Mouse (Mus musculus) lung, embryonic 15.5 days (tissue): ENCODE measurements around the gene Slc37a3. TPM values are rescaled to one million over a fixed set of nuclear protein-coding genes. Genes with fewer than 3 reads are reported as not detected.

ENCODE experiments used
- ATAC-seq: fragments of 200-750 bp; cut with Nextera tagmentation; 2 replicates; pipeline ENCODE4 v1.8.0; 2017; ENCODE audit warnings: moderate number of reproducible peaks, borderline replicate concordance; ENCODE audit not compliant: low FRiP score, low TSS enrichment; ENCODE audit errors: extremely low read depth
- H3K27ac ChIP-seq: fragments of 300-500 bp; sonication (generic); 2 replicates; pipeline ENCODE4 v1.5.1; 2015; ENCODE audit warnings: moderate library complexity, mild to moderate bottlenecking, inconsistent platforms
- H3K27me3 ChIP-seq: fragments of 300-500 bp; sonication (generic); 2 replicates; pipeline ENCODE4 v1.6.1; 2015; ENCODE audit warnings: inconsistent platforms
- H3K36me3 ChIP-seq: fragments of 300-500 bp; sonication (generic); 2 replicates; pipeline ENCODE4 v1.6.1; 2015; ENCODE audit warnings: inconsistent platforms
- H3K4me1 ChIP-seq: fragments of 300-500 bp; sonication (generic); 2 replicates; pipeline ENCODE4 v1.6.1; 2015; ENCODE audit warnings: inconsistent platforms
- H3K4me2 ChIP-seq: fragments of 300-500 bp; sonication (generic); 2 replicates; pipeline ENCODE4 v1.6.1; 2015; ENCODE audit warnings: inconsistent platforms, mild to moderate bottlenecking, moderate library complexity
- H3K4me3 ChIP-seq: fragments of 300-500 bp; sonication (generic); 2 replicates; pipeline ENCODE4 v1.5.1; 2015; ENCODE audit warnings: mild to moderate bottlenecking, inconsistent platforms
- H3K9ac ChIP-seq: fragments of 300-500 bp; sonication (generic); 2 replicates; pipeline ENCODE4 v1.6.1; 2015; ENCODE audit warnings: inconsistent platforms
- H3K9me3 ChIP-seq: fragments of 300-500 bp; sonication (generic); 2 replicates; pipeline ENCODE4 v1.6.1; 2016; ENCODE audit warnings: inconsistent platforms
- WGBS: fragments of 180-500 bp; shearing (Covaris S2); methylation state at CpG from one replicate; pipeline ENCODE4 v1.1.7; 2015; 5-methylcytosine and 5-hydroxymethylcytosine counted together
- polyA plus RNA-seq: library from polyadenylated mRNA; unstranded; fragments of >200 nt; fragmentation: Nextera tagmentation; extraction: Ambion mirVana; gene quantifications from 2 replicates; pipeline ENCODE4 v1.2.1, GENCODE M21; 2015

Gene Slc37a3
- polyA plus RNA-seq, 1 experiment from 2014 or later = 41.5 TPM

GRCm38 (mm10) chr6:39316089-39316488, 61.4 kb downstream of the Slc37a3 start:
- Histone ChIP-seq H3K4me2 (no peak overlapping the region), H3K4me1 (no peaks in the 10 kb centered on the region), H3K9ac (no peak overlapping the region), H3K27me3 (no peaks in the 10 kb centered on the region), H3K9me3 (no peaks in the 10 kb centered on the region), H3K4me3 (no peak overlapping the region), H3K36me3 (no peaks in the 10 kb centered on the region), H3K27ac (no peak overlapping the region)
- 77% methylated on average over 6 of the region's 6 CpGs for WGBS
- ATAC-seq = no peak

DNA sequence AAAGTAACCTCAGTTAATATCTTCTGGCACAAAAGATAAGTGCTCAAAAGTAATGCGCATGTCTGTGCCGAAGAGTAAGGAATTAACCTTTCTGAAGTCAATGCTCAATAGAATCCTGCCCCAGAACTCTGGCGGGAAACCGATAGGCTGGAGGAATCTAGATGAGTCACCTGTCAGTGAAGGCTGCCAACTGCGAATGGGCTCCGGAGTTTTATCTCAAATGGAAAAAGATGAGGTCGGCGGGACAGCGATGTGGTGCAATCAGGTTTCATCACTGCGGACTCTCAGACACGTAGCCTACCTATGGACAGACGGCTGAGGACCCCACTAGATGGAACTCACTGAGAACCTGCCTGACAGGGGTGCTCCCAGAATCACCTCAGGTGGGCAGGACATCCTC, 63.0 kb downstream of the Slc37a3 start:
- Histone ChIP-seq H3K36me3 (no peaks in the 10 kb centered on the region), H3K9me3 (no peaks in the 10 kb centered on the region), H3K9ac (no peak overlapping the region), H3K27ac (no peak overlapping the region), H3K27me3 (no peaks in the 10 kb centered on the region), H3K4me1 (no peaks in the 10 kb centered on the region), H3K4me3 (no peak overlapping the region), H3K4me2 (no peak overlapping the region)
- 77% methylated on average over 12 of the region's 12 CpGs for WGBS
- no peak for ATAC-seq

GRCm38 (mm10) chr6:39311786-39312185, 65.7 kb downstream of the Slc37a3 start:
- no peaks in the 10 kb centered on the region for H3K9me3 ChIP-seq

GRCm38 (mm10) chr6:39304371-39304874, 73.1 kb downstream of the Slc37a3 start:
- Histone ChIP-seq H3K27ac (no peak overlapping the region), H3K9ac (no peak overlapping the region), H3K4me1 (0 out of 2 replicates have a peak, but pooled peaks cover 3% of the 10 kb centered on the region), H3K36me3 (no peaks in the 10 kb centered on the region), H3K9me3 (no peaks in the 10 kb centered on the region), H3K4me2 (no peak overlapping the region), H3K27me3 (no peaks in the 10 kb centered on the region), H3K4me3 (no peak overlapping the region)
- 58% methylated on average over 6 of the region's 6 CpGs for WGBS
- no peak for ATAC-seq

More at GRCm38 (mm10) chr6:39311786-39312185, 65.7 kb downstream of the Slc37a3 start:
- no peaks in the 10 kb centered on the region for H3K36me3 ChIP-seq
- H3K9ac ChIP-seq = no peak overlapping the region
- no peak overlapping the region for H3K27ac ChIP-seq
- H3K4me2 ChIP-seq = no peak overlapping the region
- no peak overlapping the region for H3K4me3 ChIP-seq
- ATAC-seq = no peak
- H3K27me3 ChIP-seq = no peaks in the 10 kb centered on the region
- H3K4me1 ChIP-seq = no peaks in the 10 kb centered on the region
- WGBS = 85% methylated on average over 3 of the region's 3 CpGs

- Histone ChIP-seq H3K36me3 (no peaks in the 10 kb centered on the region), H3K4me3 (no peak overlapping the region), H3K27ac (no peak overlapping the region), H3K4me1 (0 out of 2 replicates have a peak, but pooled peaks cover 3% of the 10 kb centered on the region), H3K4me2 (no peak overlapping the region), H3K9ac (no peak overlapping the region), H3K9me3 (no peaks in the 10 kb centered on the region), H3K27me3 (no peaks in the 10 kb centered on the region)
- ATAC-seq = no peak
- WGBS = 79% methylated on average over 3 of the region's 3 CpGs
Observed at GRCm38 (mm10) chr6:39301484-39301883, 76.0 kb downstream of the Slc37a3 start.

DNA sequence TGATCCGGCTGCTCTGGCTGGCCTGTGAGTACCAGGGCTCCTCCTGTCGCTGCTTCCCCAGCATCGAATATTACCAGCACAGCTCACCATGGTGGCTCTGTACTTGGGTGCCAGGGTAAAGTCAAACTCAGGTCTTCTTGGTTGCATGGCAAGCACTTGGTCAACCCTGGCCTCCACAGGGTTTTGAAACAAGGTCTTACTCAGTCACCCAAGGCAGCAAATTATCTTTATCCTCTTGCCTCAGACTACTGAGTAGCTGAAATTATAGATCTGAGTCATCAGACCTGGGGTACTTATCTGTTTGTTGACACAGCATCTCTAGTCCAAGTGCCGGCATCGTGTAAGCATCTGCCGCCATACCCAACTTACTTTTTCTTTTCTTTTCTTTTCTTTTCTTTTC, 80.4 kb downstream of the Slc37a3 start:
- Histone ChIP-seq H3K36me3 (no peaks in the 10 kb centered on the region), H3K27ac (no peak overlapping the region), H3K4me1 (0 out of 2 replicates have a peak, but pooled peaks cover 5% of the 10 kb centered on the region), H3K27me3 (no peaks in the 10 kb centered on the region), H3K4me2 (no peak overlapping the region), H3K4me3 (no peak overlapping the region), H3K9ac (no peak overlapping the region), H3K9me3 (no peaks in the 10 kb centered on the region)
- no peak for ATAC-seq
- 90% methylated on average over 6 of the region's 6 CpGs for WGBS

GRCm38 (mm10) chr6:39296474-39296873, 81.0 kb downstream of the Slc37a3 start:
- H3K4me2 ChIP-seq = no peak overlapping the region
- WGBS = 69% methylated on average over 4 of the region's 4 CpGs
- H3K36me3 ChIP-seq = no peaks in the 10 kb centered on the region
- no peak overlapping the region for H3K9ac ChIP-seq
- no peak overlapping the region for H3K4me3 ChIP-seq
- H3K27ac ChIP-seq = no peak overlapping the region
- 0 out of 2 replicates have a peak, but pooled peaks cover 5% of the 10 kb centered on the region for H3K4me1 ChIP-seq
- no peaks in the 10 kb centered on the region for H3K9me3 ChIP-seq
- H3K27me3 ChIP-seq = no peaks in the 10 kb centered on the region
- no peak for ATAC-seq

- Histone ChIP-seq H3K4me3 (no peak overlapping the region), H3K4me1 (0 out of 2 replicates have a peak, but pooled peaks cover 5% of the 10 kb centered on the region), H3K9ac (no peak overlapping the region), H3K27me3 (no peaks in the 10 kb centered on the region), H3K9me3 (no peaks in the 10 kb centered on the region), H3K36me3 (no peaks in the 10 kb centered on the region), H3K4me2 (peak overlapping the region; percentile 15), H3K27ac (no peak overlapping the region)
- 25% methylated on average over 14 of the region's 14 CpGs for WGBS
- ATAC-seq = no peak
Observed at GRCm38 (mm10) chr6:39295727-39296411, 81.6 kb downstream of the Slc37a3 start.

- Histone ChIP-seq H3K4me2 (peak overlapping the region; percentile 19; the same call in 1 of the 2 replicates), H3K4me1 (peaks cover 13% of the 10 kb centered on the region; the same call in 1 of the 2 replicates), H3K27ac (0 out of 2 replicates have a peak overlapping the region, but pooled peaks have one; percentile 9), H3K9me3 (no peaks in the 10 kb centered on the region), H3K4me3 (no peak overlapping the region), H3K36me3 (no peaks in the 10 kb centered on the region), H3K27me3 (no peaks in the 10 kb centered on the region), H3K9ac (no peak overlapping the region)
- peak; percentile 77 for ATAC-seq
- 27% methylated on average over 7 of the region's 7 CpGs for WGBS
Observed at GRCm38 (mm10) chr6:39289721-39290120, 87.8 kb downstream of the Slc37a3 start.

DNA sequence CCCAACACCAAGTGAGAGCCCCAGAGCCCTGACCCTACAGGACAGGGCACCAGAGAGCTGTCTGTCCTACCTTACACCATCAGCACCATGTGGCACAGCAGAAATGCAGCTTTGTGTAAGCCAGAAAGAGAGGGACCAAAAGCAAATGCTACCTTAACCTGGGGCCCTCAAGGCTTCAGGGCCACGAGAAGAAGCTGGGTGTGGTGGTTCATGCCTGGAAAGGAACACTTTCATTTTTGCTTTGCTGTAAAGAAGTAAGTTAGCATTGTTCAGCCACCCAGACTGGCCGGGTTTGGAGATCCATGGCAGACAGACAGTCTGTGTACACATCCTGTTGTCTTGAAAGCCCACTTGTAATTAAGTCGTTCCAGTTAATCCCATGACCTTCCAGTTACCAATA, 89.7 kb downstream of the Slc37a3 start:
- 80% methylated on average over 3 of the region's 3 CpGs for WGBS
- no peak overlapping the region for H3K9ac ChIP-seq

GRCm38 (mm10) chr6:39286732-39287083, 90.8 kb downstream of the Slc37a3 start:
- H3K9me3 ChIP-seq = no peaks in the 10 kb centered on the region
- H3K4me2 ChIP-seq = no peak overlapping the region
- ATAC-seq = no peak
- H3K4me3 ChIP-seq = no peak overlapping the region
- H3K9ac ChIP-seq = no peak overlapping the region
- H3K36me3 ChIP-seq = no peaks in the 10 kb centered on the region
- WGBS = 22% methylated on average over 5 of the region's 5 CpGs
- H3K27me3 ChIP-seq = no peaks in the 10 kb centered on the region
- H3K27ac ChIP-seq = no peak overlapping the region
- H3K4me1 ChIP-seq = peaks cover 13% of the 10 kb centered on the region; the same call in 1 of the 2 replicates

More for the DNA sequence above, 89.7 kb downstream of the Slc37a3 start:
- no peak for ATAC-seq
- H3K9me3 ChIP-seq = no peaks in the 10 kb centered on the region
- H3K4me2 ChIP-seq = no peak overlapping the region
- no peaks in the 10 kb centered on the region for H3K36me3 ChIP-seq
- H3K27me3 ChIP-seq = no peaks in the 10 kb centered on the region
- no peak overlapping the region for H3K4me3 ChIP-seq
- H3K4me1 ChIP-seq = peaks cover 13% of the 10 kb centered on the region; the same call in 1 of the 2 replicates
- H3K27ac ChIP-seq = no peak overlapping the region

GRCm38 (mm10) chr6:39286053-39286731, 91.3 kb downstream of the Slc37a3 start:
- Histone ChIP-seq H3K4me2 (no peak overlapping the region), H3K27me3 (no peaks in the 10 kb centered on the region), H3K9ac (no peak overlapping the region), H3K9me3 (no peaks in the 10 kb centered on the region), H3K27ac (no peak overlapping the region), H3K36me3 (no peaks in the 10 kb centered on the region), H3K4me1 (peaks cover 13% of the 10 kb centered on the region; the same call in 1 of the 2 replicates), H3K4me3 (no peak overlapping the region)
- 17% methylated on average over 6 of the region's 9 CpGs for WGBS
- ATAC-seq = no peak
